Mouse (Mus musculus) heart, adult 2 months (tissue): ENCODE data around the gene Ackr3.

ENCODE experiments used
- CTCF ChIP-seq: fragments of 200-600 bp; IDR thresholded peaks from 2 replicates; pipeline ENCODE4 v1.8.1; 2022; ENCODE audit warnings: antibody characterized with exemption, mild to moderate bottlenecking, moderate library complexity
- POLR2A ChIP-seq: fragments of 200-500 bp; IDR thresholded peaks from 2 replicates; pipeline ENCODE4 v1.6.1; 2011; ENCODE audit warnings: mild to moderate bottlenecking, low read depth, low read length, control low read depth; ENCODE audit not compliant: insufficient read depth

DNA sequence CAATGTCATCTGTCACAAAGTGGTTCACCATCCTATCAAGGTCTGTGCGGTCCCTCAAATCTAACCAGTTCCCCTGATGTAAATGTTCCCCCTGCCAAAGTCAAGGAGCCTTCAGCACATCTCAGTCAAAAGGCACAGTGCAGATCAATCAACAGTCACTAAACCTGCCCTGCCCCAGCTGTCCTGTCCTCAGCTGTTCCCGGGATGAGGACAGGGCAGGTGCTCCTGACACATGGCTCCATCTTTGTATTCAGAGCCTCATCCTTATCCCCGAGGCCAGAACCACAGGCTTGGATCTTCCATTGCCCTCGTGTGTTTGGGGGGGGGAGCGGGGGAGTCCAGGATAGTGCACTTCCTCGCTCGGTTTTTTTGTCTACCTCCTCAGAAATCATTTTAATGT, 47.2 kb upstream of the Ackr3 start:
- TF ChIP-seq CTCF (no peak), POLR2A (no peak)
